ENCODE assay signal across 8 mouse cellular contexts in genomic region chr8:20266776-20267175, GRCm38 (mm10).
A peak's percentile ranks its signal among the peaks of the same experiment; 100 is the strongest.
DNase-seq lines count a peak whose midpoint lies in the region; TF ChIP-seq lines count a peak whose summit lies in the region.
"Not testable (repeated sequence)": the region's sequence is repeated elsewhere in the genome, so short reads cannot be mapped to it uniquely, and the experiment has no call there.

No protein-coding gene starts in this region.

- not testable (repeated sequence) for TF ChIP-seq CTCF in gastrocnemius, adult 2 months (IDR thresholded peaks at IDR 0.05); lung, adult 2 months (IDR thresholded peaks at IDR 0.05; ENCODE audit: insufficient read depth, low read length)

- H3K27ac ChIP-seq in gastrocnemius, adult 2 months, result not testable (repeated sequence)

- peak; percentile 33 for DNase-seq in adrenal gland, adult 2 months
- DNase-seq in gastrocnemius, adult 2 months, result peak; percentile 30
- DNase-seq in heart, postnatal 25 days (ENCODE audit: low spot score), result peak; percentile 53
- peak; percentile 7 for DNase-seq in kidney, postnatal 10 days
- DNase-seq in lung, adult 2 months, result peak; percentile 49
- DNase-seq in ovary, postnatal 36 days (ENCODE audit: low spot score), result peak; percentile 40
- peak; percentile 26 for DNase-seq in testis, postnatal 14 days (ENCODE audit: low spot score)
- DNase-seq in urinary bladder, postnatal 10 days (ENCODE audit: low spot score), result peak; percentile 18

- H3K4me1 ChIP-seq in lung, adult 2 months (ENCODE audit: control insufficient read depth, insufficient read depth, low read length), result not testable (repeated sequence)

- 81% methylated on average over 3 of the region's 3 CpGs for WGBS in lung, adult 2 months

- not testable (repeated sequence) for H3K4me3 ChIP-seq in gastrocnemius, adult 2 months; lung, adult 2 months (replicated peaks; ENCODE audit: extremely low read depth, low read depth, low read length)

- intact Hi-C loops in gastrocnemius, adult 2 months (cut with DNase I); heart, postnatal 25 days (cut with DNase I): not testable (repeated sequence)

- not testable (repeated sequence) for TF ChIP-seq POLR2A in lung, adult 2 months (IDR thresholded peaks at IDR 0.05; ENCODE audit: borderline replicate concordance, extremely low read depth, low read depth, low read length)
